Mouse (Mus musculus): ENCODE results near the gene 4933412E24Rik. TPM values are rescaled to one million over a fixed set of nuclear protein-coding genes. Genes with fewer than 3 reads are reported as not detected.

The 4933412E24Rik gene
- polyA plus RNA-seq, 1 experiment = not detected

DNA sequence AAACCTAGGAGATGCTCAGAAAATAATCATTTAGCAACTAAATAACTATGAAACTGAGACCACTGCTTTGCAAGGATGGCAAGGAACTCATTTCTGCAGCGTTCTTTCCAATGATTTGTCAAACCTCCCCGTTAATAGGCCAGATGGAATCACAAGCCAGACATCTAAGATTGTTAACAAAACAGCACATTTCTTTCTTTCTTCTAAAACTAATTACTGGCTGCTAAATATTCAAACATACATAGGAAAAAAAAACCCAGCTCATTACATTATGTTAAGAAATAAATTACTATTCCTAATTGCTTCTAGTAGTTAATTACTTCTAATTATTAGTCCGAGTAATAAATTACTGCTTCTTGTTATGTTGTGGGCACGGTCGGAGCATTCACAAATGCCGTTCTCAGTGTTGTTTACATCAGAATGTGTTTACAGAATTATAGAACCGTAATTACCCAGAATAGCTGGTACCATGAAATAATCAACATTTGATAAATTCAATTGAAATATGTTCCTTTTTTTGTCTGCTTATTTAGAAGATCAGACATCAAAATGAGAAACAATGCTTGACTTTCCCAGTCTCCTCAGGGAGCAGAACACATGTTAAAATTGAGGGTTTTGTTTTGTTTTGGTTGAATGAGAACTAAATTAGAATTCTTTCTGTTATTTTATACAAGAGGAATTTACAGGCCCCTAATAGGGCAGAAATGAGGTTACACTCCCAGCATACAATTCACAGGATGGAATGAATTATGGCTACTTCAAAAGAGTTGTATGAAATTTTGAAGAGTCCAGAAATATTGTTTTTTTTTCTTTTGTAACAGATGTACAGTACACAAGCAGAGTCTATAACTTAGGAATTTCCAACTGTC, 42.5 kb downstream of the 4933412E24Rik start:
- 88% methylated on average over 7 of the region's 7 CpGs for WGBS

More for the DNA sequence above, 42.5 kb downstream of the 4933412E24Rik start:
- no peak for TF ChIP-seq CTCF (IDR thresholded peaks at IDR 0.05; ENCODE audit: control insufficient read depth, insufficient read depth, low read length)
- TF ChIP-seq POLR2A (IDR thresholded peaks at IDR 0.05; ENCODE audit: borderline replicate concordance, control insufficient read depth, low read depth, low read length) = no peak
- Histone ChIP-seq H3K27ac (ENCODE audit: control insufficient read depth, insufficient read depth, low read depth, low read length, poor library complexity) (no peak overlapping the region), H3K4me1 (ENCODE audit: control insufficient read depth, insufficient read depth, low read length) (no peaks in the 10 kb centered on the region), H3K4me3 (replicated peaks; ENCODE audit: control insufficient read depth, low read depth, low read length) (no peak overlapping the region)

All from bone marrow, adult 2 months (tissue).